ENCODE assay signal across 8 mouse cellular contexts in genomic region chr7:5080010-5080751, GRCm38 (mm10). TPM values are rescaled to one million over a fixed set of nuclear protein-coding genes. Genes with fewer than 3 reads are reported as not detected.
DNase-seq lines count a peak whose midpoint lies in the region; ATAC-seq and TF ChIP-seq lines count a peak whose summit lies in the region.

Gene Epn1, plus strand, starts transcription at chr7:5080235.

- peak; percentile 39; the same call in 1 of the 2 replicates for TF ChIP-seq POLR2A in liver, adult 2 months (IDR thresholded peaks at IDR 0.05; ENCODE audit: extremely low read depth, insufficient read depth, low read length)
- TF ChIP-seq POLR2A in myocyte (IDR thresholded peaks at IDR 0.05; ENCODE audit: insufficient read length, low read depth): peak; percentile 68

- peaks cover 19% of the 10 kb centered on the region for H3K36me3 ChIP-seq in heart, embryonic 11.5 days (ENCODE audit: control insufficient read depth, insufficient read depth, low read length)
- peaks cover 45% of the 10 kb centered on the region for H3K36me3 ChIP-seq in kidney, embryonic 16.5 days (ENCODE audit: insufficient read depth, low read length)
- peaks cover 36% of the 10 kb centered on the region for H3K36me3 ChIP-seq in liver, adult 2 months (ENCODE audit: control insufficient read depth, insufficient read depth, low read length)
- peaks cover 36% of the 10 kb centered on the region for H3K36me3 ChIP-seq in myocyte (ENCODE audit: control insufficient read depth, insufficient read depth)
- peaks cover 14% of the 10 kb centered on the region for H3K36me3 ChIP-seq in splenic B cell, adult 2 months (ENCODE audit: control insufficient read depth, insufficient read depth, low read length, poor library complexity, severe bottlenecking)

- H3K4me3 ChIP-seq in heart, embryonic 11.5 days (ENCODE audit: low read depth, low read length): peak within 1 kb of the TSS; percentile 81
- H3K4me3 ChIP-seq in kidney, embryonic 16.5 days (ENCODE audit: low read length): peak within 1 kb of the TSS; percentile 84
- peak within 1 kb of the TSS; percentile 97 for H3K4me3 ChIP-seq in liver, adult 2 months (ENCODE audit: insufficient read depth, low read depth, low read length)
- H3K4me3 ChIP-seq in myocyte: peak within 1 kb of the TSS; percentile 48

- DNase-seq in B cell, adult 2 months: peak; percentile 97
- peak; percentile 99 for DNase-seq in brain, adult 2 months (ENCODE audit: low read depth, low spot score)
- peak; percentile 88 for DNase-seq in liver, adult 2 months (ENCODE audit: extremely low read depth, low read depth, low spot score)
- peak; percentile 98 for DNase-seq in splenic B cell, adult 2 months (ENCODE audit: low read depth, low spot score)

- peak within 1 kb of the TSS; percentile 74 for H3ac ChIP-seq in myocyte (ENCODE audit: control insufficient read depth, insufficient read length)

- ATAC-seq in erythroblast, adult 5-6 weeks (replicated peaks; ENCODE audit: low FRiP score, poor library complexity, severe bottlenecking): peak; percentile 95
- ATAC-seq in heart, embryonic 11.5 days (replicated peaks; ENCODE audit: insufficient number of reproducible peaks, low FRiP score, low TSS enrichment): peak; percentile 95
- peak; percentile 97 for ATAC-seq in kidney, embryonic 16.5 days (ENCODE audit: low FRiP score, low TSS enrichment)

- H3K27me3 ChIP-seq in heart, embryonic 11.5 days (ENCODE audit: control insufficient read depth, insufficient read depth, low read length): no peaks in the 10 kb centered on the region
- H3K27me3 ChIP-seq in kidney, embryonic 16.5 days (ENCODE audit: insufficient read depth, low read length): no peaks in the 10 kb centered on the region
- H3K27me3 ChIP-seq in liver, adult 2 months (ENCODE audit: control insufficient read depth, insufficient read depth, low read length): no peaks in the 10 kb centered on the region
- H3K27me3 ChIP-seq in myocyte (ENCODE audit: control insufficient read depth, insufficient read depth, insufficient read length): no peaks in the 10 kb centered on the region
- H3K27me3 ChIP-seq in splenic B cell, adult 2 months (ENCODE audit: control insufficient read depth, insufficient read depth, low read length, poor library complexity, severe bottlenecking): no peaks in the 10 kb centered on the region

- H3K27ac ChIP-seq in heart, embryonic 11.5 days (ENCODE audit: low read depth, low read length): peak within 1 kb of the TSS; percentile 95
- H3K27ac ChIP-seq in kidney, embryonic 16.5 days (ENCODE audit: low read length): peak within 1 kb of the TSS; percentile 95
- peak within 1 kb of the TSS; percentile 93 for H3K27ac ChIP-seq in liver, adult 2 months (replicated peaks; ENCODE audit: insufficient read depth, low read depth, low read length)

- 0 out of 2 replicates have a peak, but pooled peaks have one; percentile 2 for TF ChIP-seq CTCF in liver, adult 2 months (IDR thresholded peaks at IDR 0.05; ENCODE audit: low read depth, low read length)

- under 1% methylated on average over 81 of the region's 81 CpGs for WGBS in heart, embryonic 11.5 days (ENCODE audit: insufficient replicate concordance)
- WGBS in kidney, embryonic 16.5 days: 0% methylated on average over 79 of the region's 81 CpGs
- 1% methylated on average over 81 of the region's 81 CpGs for WGBS in liver, adult 2 months

- H3K9me3 ChIP-seq in heart, embryonic 11.5 days (replicated peaks; ENCODE audit: control insufficient read depth, low read length): no peaks in the 10 kb centered on the region
- no peaks in the 10 kb centered on the region for H3K9me3 ChIP-seq in kidney, embryonic 16.5 days (ENCODE audit: low read length)

- peak within 1 kb of the TSS; percentile 70 for H3K4me2 ChIP-seq in heart, embryonic 11.5 days
- H3K4me2 ChIP-seq in kidney, embryonic 16.5 days (replicated peaks; ENCODE audit: low read depth, low read length): peak within 1 kb of the TSS; percentile 87
- peak within 1 kb of the TSS; percentile 77 for H3K4me2 ChIP-seq in myocyte (ENCODE audit: low read depth)

- H3K9ac ChIP-seq in heart, embryonic 11.5 days (ENCODE audit: low read depth, low read length): peak within 1 kb of the TSS; percentile 91
- H3K9ac ChIP-seq in kidney, embryonic 16.5 days (replicated peaks; ENCODE audit: low read length): peak within 1 kb of the TSS; percentile 98
- peak within 1 kb of the TSS; percentile 99 for H3K9ac ChIP-seq in liver, adult 2 months (ENCODE audit: low read depth, low read length)

- peaks cover 15% of the 10 kb centered on the region for H3K4me1 ChIP-seq in heart, embryonic 11.5 days (ENCODE audit: control insufficient read depth, insufficient read depth, low read length)
- H3K4me1 ChIP-seq in kidney, embryonic 16.5 days (ENCODE audit: insufficient read depth, low read length): peaks cover 9% of the 10 kb centered on the region
- peaks cover 19% of the 10 kb centered on the region for H3K4me1 ChIP-seq in liver, adult 2 months (ENCODE audit: control insufficient read depth, insufficient read depth, low read length)

- H3K79me2 ChIP-seq in liver, adult 2 months (ENCODE audit: control insufficient read depth, insufficient read depth, low read length): peaks cover 24% of the 10 kb centered on the region
- H3K79me2 ChIP-seq in myocyte (ENCODE audit: control insufficient read depth, insufficient read depth): peaks cover 53% of the 10 kb centered on the region

TF ChIP-seq in myocyte, 11 proteins besides CTCF, POLR2A, EP300 and RAD21:
- no peak for TF ChIP-seq CEBPB (IDR thresholded peaks at IDR 0.05; ENCODE audit: insufficient read depth, poor library complexity, severe bottlenecking)
- no peak for TF ChIP-seq TCF12 (IDR thresholded peaks at IDR 0.05; ENCODE audit: insufficient read depth, poor library complexity, severe bottlenecking)
- peak; percentile 100 for TF ChIP-seq POLR2AphosphoS2 (IDR thresholded peaks at IDR 0.05; ENCODE audit: insufficient read length, low read depth)
- no peak for TF ChIP-seq MYOG (IDR thresholded peaks at IDR 0.05; ENCODE audit: control insufficient read depth in 1 of 3, insufficient read depth in 1 of 3, insufficient read length in 2 of 3, low read depth in 2 of 3)
- no peak for TF ChIP-seq SRF (IDR thresholded peaks at IDR 0.05; ENCODE audit: control insufficient read depth, insufficient read length, low read depth)
- TF ChIP-seq E2F4 (IDR thresholded peaks at IDR 0.05; ENCODE audit: insufficient read depth): no peak
- no peak for TF ChIP-seq REST (IDR thresholded peaks at IDR 0.05; ENCODE audit: insufficient read depth, insufficient read length)
- peak in 1 of 3 experiments; percentile 8 for TF ChIP-seq MYOD1 (IDR thresholded peaks at IDR 0.05; ENCODE audit: control insufficient read depth in 1 of 3, insufficient read length in 2 of 3, low read depth in 2 of 3)
- peak; percentile 11 for TF ChIP-seq USF1 (IDR thresholded peaks at IDR 0.05; ENCODE audit: low read depth)
- no peak for TF ChIP-seq MAX (IDR thresholded peaks at IDR 0.05; ENCODE audit: low read depth)
- TF ChIP-seq TCF3 (IDR thresholded peaks at IDR 0.05; ENCODE audit: insufficient read length, low read depth): no peak

RNA-seq across cellular contexts. Expression of gene Epn1, which starts in this region (rescaled TPM):
- 42.2 and 42.5 TPM in 2 replicates for total RNA-seq in erythroblast, adult 5-6 weeks (2015; ENCODE audit: low replicate concordance)
- 51.2 and 86.8 TPM in 2 replicates for total RNA-seq in erythroblast, adult 5-6 weeks (2017; ENCODE audit: low replicate concordance)
- polyA plus RNA-seq in heart, embryonic 11.5 days (2014; fragmentation: Nextera tagmentation; extraction: Ambion mirVana): 47.0 and 48.1 TPM in 2 replicates
- polyA plus RNA-seq in kidney, embryonic 16.5 days (2015; fragmentation: Nextera tagmentation; extraction: Ambion mirVana): 64.9 and 66.6 TPM in 2 replicates
- total RNA-seq in liver, adult 2 months (2014; rRNA removed): 54.2 and 81.8 TPM in 2 replicates
- 203 and 212 TPM in 2 replicates for polyA plus RNA-seq in liver, adult 2 months (2012; rRNA removed)
- 118 TPM for polyA plus RNA-seq in myocyte (2012; fragmentation: generic; extraction: Trizol)

Comparison
In these comparisons a context has a peak if more than half of its experiments do, and no peak if none do; other contexts are left out.
1. Peak in every context shown above with its lines: DNase-seq, ATAC-seq, H3K4me3 ChIP-seq and H3K27ac ChIP-seq.